9 mouse cellular contexts compared by ENCODE assay signal in the genomic region with DNA sequence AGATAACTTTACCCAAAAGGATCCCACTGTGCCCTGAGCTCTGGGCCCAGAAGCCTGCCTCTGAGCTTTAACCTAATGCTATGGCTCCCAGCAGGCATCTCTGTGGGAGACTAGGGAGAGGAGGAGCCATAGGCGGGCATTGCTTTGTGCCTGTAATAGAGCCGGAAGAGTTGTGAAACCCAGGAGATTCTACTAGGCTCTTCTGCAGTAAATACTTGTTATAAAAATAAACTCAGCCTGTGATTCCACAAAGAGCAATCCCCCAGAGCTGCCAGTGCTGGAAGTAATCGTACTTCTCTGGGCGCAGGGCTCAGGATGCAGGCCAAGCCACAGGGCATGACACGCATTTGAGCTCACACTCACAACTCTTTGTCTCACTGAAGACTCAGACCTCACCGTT.
DNase-seq lines count a peak whose midpoint lies in the region; ATAC-seq lines count a peak whose summit lies in the region.
"Had no signal": no experiment of that assay in that cellular context is flagged by ENCODE, and none has a peak within 500 bp of the region (broad histone marks: within the 10 kb centered on the region; RNA-seq: fewer than 3 reads in every experiment).

No protein-coding gene starts in this region.

- no peaks in the 10 kb centered on the region for H3K9me3 ChIP-seq in heart, embryonic 16.5 days (replicated peaks; ENCODE audit: control insufficient read depth, low read length)
- H3K9me3 ChIP-seq in limb, embryonic 12.5 days, result no peaks in the 10 kb centered on the region
- H3K9me3 ChIP-seq: stomach, embryonic 15.5 days had no signal

- intact Hi-C loops in heart, postnatal 14 days (cut with DNase I), result no loop called here

- 39% methylated on average over 6 of the region's 6 CpGs for whole genome bisulfite sequencing in heart, embryonic 16.5 days
- WGBS in limb, embryonic 12.5 days, result 32% methylated on average over 6 of the region's 6 CpGs

- H3K9ac ChIP-seq in heart, embryonic 16.5 days (ENCODE audit: low read length), result no peak overlapping the region
- H3K9ac ChIP-seq in limb, embryonic 12.5 days (replicated peaks), result no peak overlapping the region
- H3K9ac ChIP-seq: stomach, embryonic 15.5 days had no signal

- no peak overlapping the region for H3K4me3 ChIP-seq in heart, embryonic 16.5 days (ENCODE audit: low read length)
- H3K4me3 ChIP-seq in limb, embryonic 12.5 days (replicated peaks), result no peak overlapping the region
- H3K4me3 ChIP-seq: stomach, embryonic 15.5 days had no signal

- H3K27me3 ChIP-seq in heart, embryonic 16.5 days (ENCODE audit: control insufficient read depth, insufficient read depth, low read length), result no peaks in the 10 kb centered on the region
- H3K27me3 ChIP-seq in limb, embryonic 12.5 days, result no peaks in the 10 kb centered on the region
- H3K27me3 ChIP-seq: stomach, embryonic 15.5 days had no signal

- H3K27ac ChIP-seq in heart, embryonic 16.5 days (ENCODE audit: low read length), result peak overlapping the region; percentile 56; the same call in 1 of the 2 replicates
- H3K27ac ChIP-seq in limb, embryonic 12.5 days, result peak overlapping the region; percentile 62
- H3K27ac ChIP-seq: stomach, embryonic 15.5 days had no signal

- no peak overlapping the region for H3K4me2 ChIP-seq in heart, embryonic 16.5 days (ENCODE audit: low read depth, low read length)
- H3K4me2 ChIP-seq in limb, embryonic 12.5 days, result no peak overlapping the region
- H3K4me2 ChIP-seq: stomach, embryonic 15.5 days had no signal

- H3K36me3 ChIP-seq in heart, embryonic 16.5 days (ENCODE audit: control insufficient read depth, insufficient read depth), result no peaks in the 10 kb centered on the region
- no peaks in the 10 kb centered on the region for H3K36me3 ChIP-seq in limb, embryonic 12.5 days
- H3K36me3 ChIP-seq: stomach, embryonic 15.5 days had no signal

- peaks cover 29% of the 10 kb centered on the region for H3K4me1 ChIP-seq in heart, embryonic 16.5 days (ENCODE audit: control insufficient read depth, insufficient read depth, low read length)
- H3K4me1 ChIP-seq in limb, embryonic 12.5 days (replicated peaks), result peaks cover 46% of the 10 kb centered on the region

- no peak for DNase-seq in heart, postnatal 14 days
- DNase-seq in NIH3T3 (ENCODE audit: low read depth), result peak; percentile 84
- peak; percentile 78 for DNase-seq in fibroblast of lung, adult 2 months (ENCODE audit: low read depth)
- no peak for DNase-seq in urinary bladder, postnatal 4 days (ENCODE audit: low spot score in 2 of 2)
- DNase-seq in right cerebral cortex, postnatal 4 days, result no peak
- DNase-seq in thymus, postnatal 14 days, result no peak

- no peak for ATAC-seq in heart, embryonic 16.5 days (replicated peaks; ENCODE audit: extremely low read depth, insufficient read depth, low FRiP score)
- no peak for ATAC-seq in limb, embryonic 12.5 days (ENCODE audit: insufficient number of reproducible peaks, insufficient read depth, low FRiP score, low TSS enrichment, low read depth)

Comparison
In these comparisons a context has a peak if more than half of its experiments do, and no peak if none do; other contexts are left out.
1. DNase-seq: peak in NIH3T3 (single experiment) and fibroblast of lung, adult 2 months (single experiment); none in heart, postnatal 14 days (0 of 2), urinary bladder, postnatal 4 days (0 of 2), right cerebral cortex, postnatal 4 days (single experiment) and thymus, postnatal 14 days (single experiment).